Mouse (Mus musculus): ENCODE results near the gene Mt4. TPM values are rescaled to one million over a fixed set of nuclear protein-coding genes. Genes with fewer than 3 reads are reported as not detected.
A peak's percentile ranks its signal among the peaks of the same experiment; 100 is the strongest.

Gene Mt4
- total RNA-seq, 2 experiments from 2014 or later, result not detected

DNA sequence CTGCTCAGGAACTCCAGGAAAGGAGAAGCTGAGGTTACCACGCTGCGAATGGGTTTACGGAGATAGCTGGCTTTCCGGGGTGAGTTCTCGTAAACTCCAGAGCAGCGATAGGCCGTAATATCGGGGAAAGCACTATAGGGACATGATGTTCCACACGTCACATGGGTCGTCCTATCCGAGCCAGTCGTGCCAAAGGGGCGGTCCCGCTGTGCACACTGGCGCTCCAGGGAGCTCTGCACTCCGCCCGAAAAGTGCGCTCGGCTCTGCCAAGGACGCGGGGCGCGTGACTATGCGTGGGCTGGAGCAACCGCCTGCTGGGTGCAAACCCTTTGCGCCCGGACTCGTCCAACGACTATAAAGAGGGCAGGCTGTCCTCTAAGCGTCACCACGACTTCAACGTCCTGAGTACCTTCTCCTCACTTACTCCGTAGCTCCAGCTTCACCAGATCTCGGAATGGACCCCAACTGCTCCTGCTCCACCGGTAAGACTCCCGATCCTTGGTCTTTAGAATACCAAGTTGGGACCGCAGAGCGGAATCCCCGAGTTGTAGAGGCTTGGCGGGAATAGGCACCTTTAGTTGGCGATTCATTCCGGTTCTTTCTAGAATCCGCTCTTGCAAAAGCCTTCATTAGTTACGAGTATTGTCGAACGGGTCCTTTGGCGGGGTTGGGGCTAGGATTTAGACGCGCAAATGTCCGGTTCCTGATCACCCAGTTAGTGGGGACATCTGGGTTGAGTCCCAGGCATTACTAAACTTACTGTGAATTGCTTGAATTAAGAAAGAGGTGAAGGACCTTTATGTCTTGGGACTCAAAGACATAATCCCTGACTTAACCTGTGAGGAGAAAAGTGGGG is 42.1 kb downstream of the Mt4 start, which contains the start of gene Mt1:
Gene Mt1 (plus strand): TSS at position 226 of the 856 bp plus-strand sequence.
- DNase-seq (ENCODE audit: low spot score in 2 of 2), result peak; percentile 82 to 93

GRCm38 (mm10) chr8:94179713-94180560 is 42.9 kb downstream of the Mt4 start:
- DNase-seq (ENCODE audit: low spot score in 2 of 2), result no peak

- no peak for DNase-seq (ENCODE audit: low spot score in 2 of 2)
Observed at GRCm38 (mm10) chr8:94180561-94180908, 43.5 kb downstream of the Mt4 start.

GRCm38 (mm10) chr8:94182055-94182929 is 45.3 kb downstream of the Mt4 start:
- no peak for DNase-seq (ENCODE audit: low spot score in 2 of 2)

DNA sequence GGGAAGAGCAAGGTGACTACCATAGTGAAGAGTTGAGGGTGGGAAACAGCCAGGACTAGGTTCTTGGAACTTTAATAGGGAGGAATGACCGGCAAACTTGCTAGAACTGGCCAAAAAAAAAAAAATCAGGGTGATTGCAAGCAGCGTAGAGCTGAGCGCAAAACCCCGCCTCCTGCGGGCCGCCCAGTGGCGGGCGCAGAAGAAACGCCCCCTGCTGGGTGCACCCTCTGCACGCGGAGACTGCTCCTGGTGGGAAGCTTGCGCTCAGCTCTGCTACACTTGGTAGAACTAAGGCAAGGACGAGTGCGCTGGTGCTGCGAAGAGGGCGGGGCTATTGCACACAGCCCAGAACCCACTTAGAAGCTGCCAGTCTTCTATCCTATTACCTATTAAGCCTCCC is 46.1 kb downstream of the Mt4 start:
- DNase-seq (ENCODE audit: low spot score in 2 of 2), result peak in 1 of 2 experiments; percentile 75

- DNase-seq (ENCODE audit: low spot score in 2 of 2), result no peak
Observed at GRCm38 (mm10) chr8:94184357-94184843, 47.4 kb downstream of the Mt4 start.

DNA sequence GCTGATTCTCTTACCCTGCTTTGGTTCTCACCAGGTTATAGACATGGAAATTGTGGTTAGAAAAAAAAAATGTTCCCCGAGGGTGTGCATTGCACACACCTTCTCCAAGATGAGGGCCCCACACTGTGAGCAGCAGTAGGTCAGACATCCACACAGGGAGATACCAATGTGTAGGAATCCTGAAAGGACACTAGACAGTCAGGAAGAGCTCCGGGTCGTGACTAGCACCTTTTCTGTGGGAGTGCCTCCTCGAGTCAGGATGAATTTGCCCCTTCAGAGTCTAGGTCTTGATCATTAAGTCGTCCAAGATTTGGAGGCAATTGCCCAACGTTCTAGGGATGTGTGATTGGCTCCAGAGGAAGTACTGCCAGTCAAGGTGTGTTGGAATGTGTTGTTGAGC is 48.8 kb downstream of the Mt4 start:
- no peak for DNase-seq (ENCODE audit: low spot score in 2 of 2)

GRCm38 (mm10) chr8:94186542-94186941 is 49.5 kb downstream of the Mt4 start:
- DNase-seq (ENCODE audit: low spot score in 2 of 2), result peak in 1 of 2 experiments; percentile 48

GRCm38 (mm10) chr8:94187290-94188002 is 50.4 kb downstream of the Mt4 start:
- no peak for DNase-seq (ENCODE audit: low spot score in 2 of 2)

Other genes with a start within 250 kb of the Mt4 start
- 100 to 1,000 TPM; 129 to 135 TPM for gene Amfr, start 124.4 kb upstream of the Mt4 start, total RNA-seq (2021)
- gene Nudt21, start 100.2 kb upstream of the Mt4 start, total RNA-seq (2021), result 10 to 100 TPM; 50.7 to 52.7 TPM
- gene Ogfod1, start 100.0 kb upstream of the Mt4 start, total RNA-seq (2021), result 100 to 1,000 TPM; 112 to 114 TPM
- 10 to 100 TPM; 26.1 to 28.5 TPM for gene Bbs2, start 38.3 kb upstream of the Mt4 start, total RNA-seq (2021)
- gene Mt3, start 15.4 kb downstream of the Mt4 start, total RNA-seq (2021), result 1,000 to 10,000 TPM; 1,203 to 1,275 TPM
- gene Mt2, start 35.5 kb downstream of the Mt4 start, total RNA-seq (2021), result 100 to 1,000 TPM; 501 to 598 TPM
- gene Mt1, start 41.9 kb downstream of the Mt4 start, total RNA-seq (2021), result 100 to 1,000 TPM; 625 to 755 TPM
- gene Nup93, start 77.4 kb downstream of the Mt4 start, total RNA-seq (2021), result 10 to 100 TPM; 44.3 to 52.6 TPM
- gene Slc12a3, start 192.0 kb downstream of the Mt4 start, total RNA-seq (2021), result under 1 TPM; 0.25 to 0.46 TPM
- gene Herpud1, start 249.2 kb downstream of the Mt4 start, total RNA-seq (2021), result 10 to 100 TPM; 66.6 to 76.8 TPM

Measured in layer of hippocampus, adult 18-20 months (tissue).